Mouse (Mus musculus): ENCODE results near the gene Rpl31.

- TF ChIP-seq GATA1 (IDR thresholded peaks at IDR 0.05; ENCODE audit: low read length) (no peak), TAL1 (IDR thresholded peaks at IDR 0.05; ENCODE audit: low read length) (no peak)
These were observed 32.5 kb downstream of the Rpl31 start for GRCm38 (mm10) chr1:39400173-39400572.
